Mouse (Mus musculus): ENCODE data around the gene Atf5. TPM values are rescaled to one million over a fixed set of nuclear protein-coding genes. Genes with fewer than 3 reads are reported as not detected.

Atf5 gene
- polyA plus RNA-seq, 1 experiment from 2014 or later = 3.7 TPM

GRCm38 (mm10) chr7:44850789-44851624 is 34.5 kb upstream of the Atf5 start:
- no peak for DNase-seq (ENCODE audit: low spot score)

- DNase-seq (ENCODE audit: low spot score) = peak; percentile 82
Observed at GRCm38 (mm10) chr7:44850146-44850545, 33.7 kb upstream of the Atf5 start.

GRCm38 (mm10) chr7:44849416-44850111 is 33.1 kb upstream of the Atf5 start:
- DNase-seq (ENCODE audit: low spot score) = peak; percentile 94

- DNase-seq (ENCODE audit: low spot score) = peak; percentile 99
Observed at GRCm38 (mm10) chr7:44848561-44849415, 32.3 kb upstream of the Atf5 start, which contains the start of the genes Akt1s1 and Tbc1d17. Akt1s1 (plus strand) TSS chr7:44848991. Tbc1d17 (minus strand) TSS chr7:44849079.

- no peak for DNase-seq (ENCODE audit: low spot score)
Observed at GRCm38 (mm10) chr7:44847772-44848171, 31.3 kb upstream of the Atf5 start.

- no peak for DNase-seq (ENCODE audit: low spot score)
Observed at GRCm38 (mm10) chr7:44846804-44847203, 30.3 kb upstream of the Atf5 start.

GRCm38 (mm10) chr7:44845006-44845405 is 28.5 kb upstream of the Atf5 start:
- no peak for DNase-seq (ENCODE audit: low spot score)

GRCm38 (mm10) chr7:44841825-44842463 is 25.5 kb upstream of the Atf5 start:
- DNase-seq (ENCODE audit: low spot score) = no peak

- no peak for DNase-seq (ENCODE audit: low spot score)
Observed at GRCm38 (mm10) chr7:44840426-44840825, 24.0 kb upstream of the Atf5 start.

GRCm38 (mm10) chr7:44839491-44840191 is 23.2 kb upstream of the Atf5 start:
- DNase-seq (ENCODE audit: low spot score) = peak; percentile 58

- no peak for DNase-seq (ENCODE audit: low spot score)
Observed at GRCm38 (mm10) chr7:44839171-44839490, 22.7 kb upstream of the Atf5 start.

- DNase-seq (ENCODE audit: low spot score) = no peak
Observed at GRCm38 (mm10) chr7:44838073-44838472, 21.6 kb upstream of the Atf5 start.

- DNase-seq (ENCODE audit: low spot score) = no peak
Observed at GRCm38 (mm10) chr7:44836423-44837053, 20.1 kb upstream of the Atf5 start.

- DNase-seq (ENCODE audit: low spot score) = no peak
Observed at GRCm38 (mm10) chr7:44836016-44836404, 19.6 kb upstream of the Atf5 start.

GRCm38 (mm10) chr7:44835373-44836015 is 19.0 kb upstream of the Atf5 start:
- DNase-seq (ENCODE audit: low spot score) = no peak

- DNase-seq (ENCODE audit: low spot score) = no peak
Observed at GRCm38 (mm10) chr7:44832763-44833162, 16.3 kb upstream of the Atf5 start.

GRCm38 (mm10) chr7:44828706-44829105 is 12.2 kb upstream of the Atf5 start:
- no peak for DNase-seq (ENCODE audit: low spot score)

GRCm38 (mm10) chr7:44826771-44827170 is 10.3 kb upstream of the Atf5 start:
- DNase-seq (ENCODE audit: low spot score) = no peak

GRCm38 (mm10) chr7:44824872-44825271 is 8.4 kb upstream of the Atf5 start:
- DNase-seq (ENCODE audit: low spot score) = peak; percentile 78

GRCm38 (mm10) chr7:44823409-44823808 is 7.0 kb upstream of the Atf5 start:
- peak; percentile 57 for DNase-seq (ENCODE audit: low spot score)
